Mouse (Mus musculus) kidney, adult 18-20 months (tissue): ENCODE results near the gene Zbtb11.
A peak's percentile ranks its signal among the peaks of the same experiment; 100 is the strongest.
"Not testable (repeated sequence)": the region's sequence is repeated elsewhere in the genome, so short reads cannot be mapped to it uniquely, and the experiment has no call there.

Source experiments
- DNase-seq: peaks from one replicate; pipeline ENCODE4 v3.0.0; 2021

Gene Zbtb11

DNA sequence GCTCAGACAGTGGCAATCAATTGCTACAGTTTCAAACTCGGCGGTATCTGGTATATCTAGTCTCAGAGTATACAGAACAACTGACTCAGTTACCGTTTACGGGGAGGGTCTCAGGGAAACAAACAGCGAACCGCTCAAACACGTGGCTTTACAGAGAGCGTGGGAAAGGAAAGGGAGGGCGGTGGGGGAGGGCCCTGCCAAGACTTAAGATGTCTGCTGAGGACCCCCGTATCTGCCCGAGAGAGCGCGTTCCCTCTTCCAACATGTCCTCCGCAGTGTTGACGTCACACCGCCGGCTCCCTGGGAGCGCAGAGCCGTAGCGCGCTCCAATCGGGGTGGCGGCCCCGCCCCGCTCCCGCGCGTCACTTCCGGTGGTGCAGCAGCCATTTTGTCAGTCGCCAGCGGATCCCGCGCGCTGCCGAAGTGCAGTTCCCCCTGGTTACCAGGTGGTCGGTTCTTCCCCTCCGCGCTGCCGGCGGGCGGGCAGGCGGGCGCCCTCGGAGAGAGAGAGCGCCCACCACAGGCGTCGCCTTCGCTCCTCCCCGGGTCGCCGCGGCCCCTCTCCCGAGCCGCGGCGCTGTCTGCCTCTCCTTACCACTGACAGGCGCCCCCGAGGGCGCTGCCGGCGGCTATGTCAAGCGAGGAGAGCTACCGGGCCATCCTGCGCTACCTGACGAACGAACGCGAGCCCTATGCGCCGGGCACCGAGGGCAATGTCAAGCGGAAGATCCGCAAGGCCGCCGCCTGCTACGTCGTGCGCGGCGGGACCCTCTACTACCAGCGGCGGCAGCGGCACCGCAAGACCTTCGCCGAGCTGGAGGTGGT, at the start of gene Zbtb11:
Gene Zbtb11, plus strand, starts transcription at position 453 of the 825 bp plus-strand sequence.
- peak; percentile 99 for DNase-seq

DNA sequence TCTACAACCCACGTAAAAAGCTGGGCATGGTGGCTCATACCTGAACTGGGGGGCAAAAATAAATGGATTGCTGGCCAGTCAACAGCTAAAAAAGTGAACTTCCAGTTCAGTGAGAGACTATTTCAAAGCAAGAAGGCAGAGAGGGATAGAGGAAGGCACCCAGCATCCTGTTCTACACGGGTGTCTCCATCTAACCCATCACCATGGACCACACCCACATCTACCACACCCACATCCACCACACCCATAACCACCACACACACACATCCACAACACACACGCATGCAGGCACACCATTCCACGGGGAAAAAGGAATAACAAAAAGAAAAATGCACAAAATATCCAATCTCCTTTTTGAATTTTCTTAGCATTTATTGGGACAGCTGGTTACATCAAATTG, 49.7 kb upstream of the Zbtb11 start:
- DNase-seq, result no peak

DNA sequence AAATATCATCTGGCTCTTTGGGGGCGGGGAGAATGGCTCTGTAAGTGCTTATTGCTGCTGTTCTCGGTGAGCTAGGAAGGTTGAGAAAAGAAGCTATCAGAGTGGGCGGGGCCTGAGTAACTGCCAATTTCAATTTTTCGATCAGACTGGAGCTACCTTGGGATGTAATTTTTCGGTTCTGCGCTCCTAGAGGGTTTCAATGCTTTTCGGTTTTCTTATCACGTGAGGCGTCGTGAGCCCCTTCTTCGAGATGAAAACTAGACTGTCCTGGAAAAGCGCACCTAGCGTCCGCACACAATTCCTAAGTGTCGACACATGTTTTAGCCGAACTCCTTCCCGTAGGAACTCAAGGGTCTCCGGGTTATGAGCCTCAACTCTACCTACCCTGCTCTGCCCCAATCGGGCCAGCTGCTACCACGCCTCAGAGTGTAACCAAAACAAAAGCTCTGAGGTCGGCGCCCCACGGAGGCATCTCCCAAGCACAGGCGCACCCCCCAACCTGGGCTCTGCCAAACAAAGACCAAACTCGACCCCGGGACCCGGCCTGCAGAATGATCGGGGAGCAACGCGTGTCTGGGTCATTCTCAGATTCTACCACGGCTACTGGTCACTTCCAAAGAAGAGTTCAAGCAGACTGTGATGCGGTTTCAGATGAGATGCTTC, 39.9 kb upstream of the Zbtb11 start:
- DNase-seq, result no peak

DNA sequence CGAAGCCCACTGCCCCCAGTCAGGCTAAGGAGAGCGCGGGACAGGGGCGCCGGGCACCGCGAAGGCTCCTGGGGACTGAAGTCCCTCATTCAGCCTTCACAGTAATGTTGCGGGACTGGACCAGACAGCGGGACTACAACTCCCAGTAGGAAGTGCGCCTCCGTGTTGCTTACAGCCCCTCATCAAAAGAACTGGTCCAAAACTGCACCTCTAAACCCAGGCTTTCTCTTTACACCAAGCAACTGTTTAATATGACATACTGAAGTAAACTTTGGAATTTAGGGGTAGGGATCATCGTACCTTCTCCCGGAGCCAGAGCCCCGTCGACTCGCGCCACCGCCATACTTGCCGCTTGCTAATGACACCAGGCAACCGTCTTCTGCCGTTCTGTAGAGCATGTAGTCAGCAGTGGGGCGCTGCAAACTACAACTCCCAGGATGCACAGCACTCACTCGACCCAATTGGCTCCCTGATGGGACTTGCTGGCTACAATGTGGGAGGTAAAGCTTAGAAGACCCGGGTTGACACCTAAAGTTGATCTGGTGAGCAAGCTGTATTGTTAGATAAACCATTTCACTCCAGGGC, 39.1 kb upstream of the Zbtb11 start, which contains the start of gene Cep97:
Gene Cep97, minus strand, starts transcription at position 403 of the 585 bp plus-strand sequence.
- DNase-seq, result peak; percentile 94

DNA sequence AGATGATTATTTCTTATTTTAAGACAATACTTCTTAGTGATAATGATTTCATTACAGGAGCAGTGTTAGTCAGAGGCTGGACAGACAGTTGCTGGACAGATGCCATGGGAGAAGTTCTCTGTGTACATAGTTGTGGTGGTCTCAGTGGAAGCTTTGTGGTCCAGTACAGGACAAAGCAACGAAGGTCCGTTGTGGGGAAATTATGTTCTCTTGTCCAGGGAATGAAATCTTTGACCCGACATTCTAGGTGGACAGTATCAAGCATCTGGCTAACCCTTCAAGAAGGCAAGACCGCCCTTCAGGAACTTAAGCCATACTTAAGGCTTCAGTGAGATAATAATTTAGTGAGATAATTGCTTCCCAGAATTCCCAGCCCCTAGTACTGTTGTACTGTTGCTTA, 34.9 kb upstream of the Zbtb11 start:
- DNase-seq, result no peak

DNA sequence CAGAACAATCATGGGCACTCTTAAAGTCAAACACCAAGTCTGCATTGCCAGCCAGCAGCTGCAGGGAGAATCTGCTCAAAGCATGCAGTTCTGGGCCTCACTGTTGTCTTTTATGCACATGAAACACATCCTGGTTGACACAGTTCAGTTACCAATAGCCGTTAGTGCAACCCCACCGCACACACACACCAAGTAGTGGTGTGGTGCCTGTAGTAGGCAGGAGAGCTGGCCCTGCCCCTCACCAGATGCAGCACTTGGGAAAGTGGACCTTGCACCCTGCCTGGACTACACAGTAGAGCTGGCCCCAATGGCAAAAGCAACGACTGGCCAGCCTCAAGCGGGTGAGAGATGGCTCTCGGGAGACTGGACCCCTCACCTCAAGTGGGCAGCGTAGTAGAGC, 34.0 kb upstream of the Zbtb11 start:
- no peak for DNase-seq

DNA sequence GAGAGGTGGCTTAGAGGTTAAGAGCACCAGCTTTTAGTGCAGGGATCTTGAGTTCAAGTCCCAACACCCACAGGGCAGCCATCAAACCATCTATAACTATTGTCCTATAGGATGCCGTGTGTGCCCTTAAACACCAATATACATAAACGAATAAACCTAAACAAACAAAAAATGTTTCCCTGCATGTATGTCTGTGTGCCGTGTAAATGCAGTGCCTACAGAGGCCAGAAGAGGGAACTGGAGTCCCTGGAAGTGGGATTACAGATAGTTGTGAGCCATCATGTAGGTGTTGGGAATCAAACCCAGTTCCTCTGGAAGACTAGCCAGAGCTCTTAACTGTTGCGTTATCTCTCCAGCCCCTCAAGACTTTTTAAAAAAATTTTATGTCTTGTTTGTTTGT, 32.9 kb upstream of the Zbtb11 start:
- DNase-seq, result no peak

DNA sequence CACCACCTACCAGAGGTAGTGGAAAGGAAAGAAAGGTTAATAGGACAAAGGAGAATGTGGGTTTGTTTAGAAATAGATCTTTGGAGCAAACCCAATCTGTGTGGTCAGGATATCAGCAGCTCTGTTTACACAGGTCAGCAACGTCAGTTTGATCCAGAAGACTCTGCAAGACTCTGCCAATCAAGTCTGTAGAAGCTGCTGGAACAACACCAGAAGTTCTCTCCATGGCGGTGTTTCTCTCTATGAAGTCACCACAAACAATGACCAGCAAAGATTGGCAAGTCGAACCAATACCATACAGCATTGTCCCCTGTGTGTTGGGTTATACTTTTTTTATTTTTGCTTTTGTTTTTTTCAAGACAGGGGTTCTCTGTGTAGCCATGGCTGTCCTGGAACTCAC, 26.4 kb upstream of the Zbtb11 start:
- DNase-seq, result no peak

DNA sequence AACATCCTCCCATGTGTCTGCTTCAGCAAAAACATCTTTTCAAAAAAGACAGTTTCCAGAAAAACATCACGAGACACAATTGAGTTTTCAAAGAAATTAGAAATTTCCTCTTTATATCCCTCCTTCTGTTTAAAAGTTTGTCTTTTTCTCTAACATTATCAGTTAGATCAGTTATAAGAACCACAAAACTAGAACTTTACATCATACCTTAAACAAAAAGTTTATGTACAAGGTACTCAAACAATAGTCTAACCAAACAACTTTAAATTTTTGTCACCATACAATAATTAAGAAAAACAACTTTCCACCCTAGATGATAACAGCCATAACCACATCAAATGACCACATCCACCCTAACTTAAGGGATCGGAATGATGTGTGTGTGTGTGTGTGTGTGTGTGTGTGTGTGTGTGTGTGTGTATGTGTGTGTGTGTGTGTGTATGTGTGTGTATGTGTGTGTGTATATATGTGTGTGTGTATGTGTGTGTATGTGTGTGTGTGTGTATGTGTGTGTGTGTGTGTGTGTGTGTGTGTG, 25.7 kb upstream of the Zbtb11 start:
- DNase-seq, result not testable (repeated sequence)

DNA sequence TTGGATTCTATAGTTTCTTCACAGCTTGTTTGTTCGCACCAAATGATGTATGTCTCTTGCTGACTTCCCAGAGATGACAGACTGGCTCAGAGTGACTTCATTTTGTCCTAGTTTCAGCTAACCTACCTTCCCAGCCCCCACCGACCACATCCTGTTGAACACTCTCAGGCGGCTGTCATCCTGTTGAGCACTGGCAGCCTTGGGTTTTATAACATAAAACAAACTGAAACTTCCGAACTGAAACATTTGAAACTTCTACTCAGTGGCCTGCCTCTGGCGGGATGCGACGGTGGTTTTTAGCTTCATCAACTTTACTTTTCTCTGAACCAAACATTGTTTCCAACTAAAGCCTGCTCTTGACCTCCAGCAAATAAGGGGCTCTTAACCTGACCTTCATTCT, 24.7 kb upstream of the Zbtb11 start:
- DNase-seq, result no peak

DNA sequence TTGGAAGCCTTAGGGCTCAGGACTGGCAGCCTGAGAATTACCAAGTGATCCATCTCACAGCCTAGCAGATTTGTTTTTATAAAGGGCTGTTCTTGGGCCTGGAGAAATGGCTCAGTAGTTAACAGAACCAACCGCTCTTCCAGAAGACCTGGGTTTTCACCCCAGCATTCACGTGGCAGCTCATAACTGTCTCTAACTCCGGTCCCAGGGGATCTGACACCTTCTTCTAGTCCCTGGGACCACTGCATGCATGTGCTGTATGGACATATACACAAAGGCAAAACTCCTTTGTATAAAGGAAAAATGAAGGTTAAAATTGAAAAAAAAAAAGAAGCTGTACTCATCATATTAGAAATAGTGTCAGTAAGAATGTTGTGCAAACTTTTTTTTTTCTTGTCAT, 23.2 kb upstream of the Zbtb11 start:
- DNase-seq, result no peak

DNA sequence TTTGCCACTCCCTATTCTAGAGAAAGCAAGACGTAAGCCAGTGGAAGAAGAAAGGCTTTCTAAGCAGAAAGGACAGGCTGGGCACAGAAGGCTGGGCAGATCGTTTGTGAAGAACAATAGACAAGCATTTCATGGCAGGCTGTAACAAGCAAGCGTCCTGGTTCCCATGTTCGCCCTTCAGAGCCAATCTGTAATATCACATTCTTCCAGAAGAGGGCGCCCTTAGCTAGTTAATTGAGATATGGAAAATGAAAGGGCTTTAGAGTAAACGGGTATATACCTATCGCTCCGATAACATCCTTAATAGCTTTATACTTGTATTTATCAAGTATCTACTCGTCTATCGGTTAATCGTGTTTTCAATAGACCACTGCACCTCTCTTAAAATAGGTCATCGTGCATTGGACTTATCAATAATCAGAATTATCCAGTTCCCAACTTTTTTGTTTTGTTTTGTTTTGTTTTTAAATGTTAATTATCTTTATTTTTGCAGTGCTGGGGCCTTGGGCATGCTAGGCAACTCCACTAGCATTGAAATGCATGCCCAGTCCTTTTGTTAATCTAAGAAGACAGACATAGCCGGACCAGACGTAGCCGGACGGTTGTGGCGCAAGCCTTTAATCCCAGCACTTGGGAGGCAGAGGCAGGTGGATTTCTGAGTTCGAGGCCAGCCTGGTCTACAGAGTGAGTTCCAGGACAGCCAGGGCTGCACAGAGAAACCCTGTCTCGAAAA, 22.6 kb upstream of the Zbtb11 start:
- DNase-seq, result peak; percentile 68

DNA sequence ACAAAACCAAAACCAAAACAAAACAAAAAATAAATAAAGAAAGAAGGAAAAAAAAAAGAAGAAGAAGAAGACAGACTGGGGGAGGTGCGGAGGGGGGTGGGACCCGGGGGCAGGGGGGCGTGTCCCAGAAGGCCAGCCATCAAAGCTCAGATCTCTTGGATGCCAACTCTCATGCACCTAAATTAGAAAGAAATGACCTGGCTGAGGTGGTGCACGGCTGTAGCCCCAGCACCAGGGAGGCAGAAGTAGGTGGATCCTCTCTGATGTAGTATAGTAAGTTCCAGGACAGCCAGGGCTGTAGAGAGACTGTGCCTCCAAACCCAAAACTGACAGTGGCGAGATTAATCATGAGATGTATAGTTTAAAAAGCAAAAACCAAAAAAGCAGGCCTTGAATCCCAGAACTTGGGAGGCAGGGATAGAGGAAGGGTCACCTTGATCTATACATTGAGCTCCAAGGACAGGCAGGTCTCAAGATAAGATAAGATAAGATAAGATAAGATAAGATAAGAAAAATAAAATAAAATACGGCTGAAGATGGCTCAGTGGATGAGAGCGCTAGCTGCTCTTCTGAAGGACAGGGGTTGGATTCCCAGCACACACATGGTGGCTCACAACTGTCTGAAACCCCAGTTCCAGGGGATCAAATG, 21.9 kb upstream of the Zbtb11 start:
- no peak for DNase-seq

DNA sequence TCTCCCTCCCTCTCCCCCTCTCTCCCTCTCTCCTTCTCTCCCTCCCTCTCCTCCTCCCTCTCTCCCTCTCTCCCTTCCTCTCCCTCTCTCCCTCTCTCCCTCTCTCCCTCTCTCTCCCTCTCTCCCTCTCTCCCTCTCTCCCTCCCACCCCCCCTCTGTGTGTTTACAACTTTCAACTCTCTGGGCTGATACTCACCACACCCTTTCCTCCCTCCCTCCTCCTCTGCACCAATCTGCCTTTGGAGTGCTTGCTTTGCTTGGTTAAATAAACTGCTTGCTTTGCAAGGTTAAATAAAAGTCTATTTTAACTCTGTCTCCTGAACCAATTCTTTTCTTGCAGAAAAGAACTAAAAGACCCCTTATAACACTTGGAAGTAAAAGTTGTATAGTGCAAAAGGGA, 20.9 kb upstream of the Zbtb11 start:
- no peak for DNase-seq

DNA sequence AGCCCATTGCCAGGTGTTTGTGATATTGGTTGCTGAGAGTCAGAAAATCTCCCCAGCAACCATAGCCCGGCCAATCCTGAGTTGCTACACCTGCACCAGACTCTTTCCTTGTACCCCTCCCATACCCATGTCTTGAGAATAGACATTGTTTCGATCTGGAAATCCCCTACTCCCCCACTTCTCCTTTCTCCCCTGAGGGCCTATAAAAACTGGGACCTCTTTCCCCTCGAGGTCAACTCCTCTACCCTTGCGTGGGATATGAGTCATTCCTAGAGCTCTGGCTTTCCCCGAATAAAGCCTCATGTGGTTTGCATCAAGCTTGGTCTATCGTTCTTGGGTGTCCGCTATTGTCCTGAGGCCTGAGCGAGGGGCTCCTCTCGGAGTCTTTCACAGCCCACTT, 19.5 kb upstream of the Zbtb11 start:
- not testable (repeated sequence) for DNase-seq

DNA sequence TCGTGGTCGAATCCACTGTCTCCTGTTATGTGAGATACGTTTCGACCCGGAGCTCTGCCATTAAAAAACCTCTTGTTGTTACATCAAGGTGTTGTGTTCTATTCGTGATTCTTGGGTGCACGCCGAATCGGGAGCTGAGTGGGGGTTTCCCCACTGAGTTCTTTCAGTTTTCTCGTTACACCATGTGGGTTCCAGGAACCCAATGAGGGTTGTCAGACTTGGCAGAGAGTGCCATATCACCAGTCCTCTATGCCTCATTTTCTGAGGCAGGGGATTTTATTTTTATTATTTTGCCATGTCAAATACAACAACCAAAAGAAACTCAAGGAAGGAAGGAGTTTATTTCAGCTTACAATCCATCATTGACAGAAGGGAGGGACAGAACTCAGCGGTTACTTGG, 10.6 kb upstream of the Zbtb11 start:
- not testable (repeated sequence) for DNase-seq

DNA sequence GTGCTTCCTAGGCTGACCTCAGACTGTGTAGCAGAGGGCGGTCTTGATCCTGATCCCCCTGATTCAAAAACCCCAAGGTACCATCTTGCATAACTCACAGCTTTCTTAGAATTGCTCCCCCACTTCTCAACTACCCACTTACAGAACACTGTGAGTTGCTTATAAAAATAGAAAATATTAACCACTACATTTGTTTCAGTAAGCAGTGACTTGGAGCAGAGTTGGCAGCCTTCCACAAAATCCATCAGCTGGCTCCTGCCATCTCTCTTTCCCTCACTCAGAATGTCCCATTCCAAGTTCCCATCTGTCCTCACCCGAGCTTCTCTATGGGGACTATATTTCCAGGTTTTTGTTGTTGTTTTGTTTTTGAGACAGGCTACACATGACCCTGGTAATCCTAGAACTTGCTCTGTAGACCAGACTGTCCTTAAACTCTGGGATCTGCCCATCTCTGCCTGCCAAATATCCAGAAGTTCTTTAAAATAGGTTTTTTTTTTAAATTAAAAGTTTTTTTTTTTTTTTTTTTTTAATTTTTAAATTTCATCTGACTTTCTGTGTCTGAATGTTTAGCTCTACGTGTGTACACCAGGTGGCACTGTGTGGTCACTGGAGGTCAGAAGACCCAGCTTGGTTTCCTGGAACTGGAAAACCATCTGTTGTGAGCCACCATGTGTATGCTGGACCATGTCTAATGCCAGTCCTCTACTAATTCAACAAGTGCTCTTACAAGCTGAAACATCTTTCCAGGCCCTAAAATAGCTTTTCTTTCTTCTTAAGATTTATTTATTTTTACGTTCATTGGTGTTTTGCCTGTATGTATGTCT, 9.3 kb upstream of the Zbtb11 start:
- no peak for DNase-seq

DNA sequence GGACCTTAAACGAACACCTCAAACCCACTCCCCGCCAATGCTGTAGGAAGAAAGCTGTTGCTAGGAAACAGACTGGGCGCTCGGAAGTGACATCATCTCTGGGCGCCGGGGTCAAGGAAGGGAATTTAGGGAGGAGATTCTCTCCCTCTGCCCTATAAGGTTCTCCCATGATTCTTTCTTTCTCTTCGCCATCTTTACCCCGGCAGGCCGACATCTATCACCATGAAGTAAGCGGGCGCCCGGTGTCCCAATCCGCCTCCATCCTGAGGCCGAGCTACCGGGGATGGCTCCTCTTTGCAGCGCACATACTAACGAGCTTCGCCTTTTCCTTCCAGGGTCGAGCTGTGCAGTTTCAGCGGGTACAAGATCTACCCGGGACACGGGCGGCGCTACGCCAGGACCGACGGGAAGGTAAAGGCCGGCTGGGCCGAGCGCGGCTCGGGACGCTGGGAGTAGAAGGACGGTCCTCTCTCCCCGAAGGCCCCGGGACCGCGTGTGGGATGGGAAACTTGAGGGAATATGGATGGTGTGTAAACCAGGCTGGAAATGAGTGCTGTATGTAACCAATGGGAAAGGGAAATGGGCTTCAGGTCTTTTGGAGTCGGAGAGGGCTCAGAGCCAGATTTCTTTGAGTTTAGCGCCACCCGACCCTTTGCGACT, 7.3 kb upstream of the Zbtb11 start, which contains the start of gene Rpl24:
Gene Rpl24, plus strand, starts transcription at position 64 of the 660 bp plus-strand sequence.
- peak; percentile 97 for DNase-seq

DNA sequence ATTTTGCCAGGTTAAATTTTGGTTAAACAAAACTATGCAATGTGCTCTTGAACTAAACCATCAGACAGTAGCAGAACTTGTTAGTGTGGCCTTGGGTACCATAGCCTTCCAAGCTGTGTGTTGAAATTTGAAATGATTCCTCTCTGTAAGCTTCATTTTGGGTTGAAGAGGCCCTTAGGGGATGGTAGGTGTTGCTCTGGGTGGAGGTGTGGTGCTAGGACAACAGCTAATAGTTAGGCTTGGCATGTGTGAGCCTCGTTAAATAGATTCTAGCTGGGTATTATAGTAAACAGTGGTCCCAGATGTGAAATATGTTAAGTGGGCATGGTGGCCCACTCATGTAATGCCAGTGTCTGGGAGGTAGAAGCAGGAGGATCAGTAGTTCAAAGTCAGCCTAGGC, 6.5 kb upstream of the Zbtb11 start:
- DNase-seq, result no peak

DNA sequence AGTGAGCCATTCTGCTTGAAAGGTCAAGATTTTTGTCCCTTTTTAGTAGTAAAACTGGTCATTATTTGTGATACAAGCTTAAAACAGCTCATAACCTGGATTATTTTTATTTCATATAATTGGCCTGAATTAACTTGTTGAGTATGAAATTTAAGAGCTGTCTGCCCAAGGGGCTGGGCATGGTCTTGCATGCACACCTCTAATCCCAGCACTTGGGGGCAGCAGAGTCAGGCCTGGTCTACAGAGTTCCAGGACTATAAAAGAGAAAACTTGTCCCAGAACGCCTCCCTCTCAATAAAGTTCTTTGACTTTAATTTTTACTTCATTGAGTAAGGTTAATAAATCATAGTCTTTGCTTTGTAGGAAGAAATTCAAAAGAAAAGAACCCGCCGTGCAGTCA, 4.5 kb upstream of the Zbtb11 start:
- DNase-seq, result peak; percentile 38

DNA sequence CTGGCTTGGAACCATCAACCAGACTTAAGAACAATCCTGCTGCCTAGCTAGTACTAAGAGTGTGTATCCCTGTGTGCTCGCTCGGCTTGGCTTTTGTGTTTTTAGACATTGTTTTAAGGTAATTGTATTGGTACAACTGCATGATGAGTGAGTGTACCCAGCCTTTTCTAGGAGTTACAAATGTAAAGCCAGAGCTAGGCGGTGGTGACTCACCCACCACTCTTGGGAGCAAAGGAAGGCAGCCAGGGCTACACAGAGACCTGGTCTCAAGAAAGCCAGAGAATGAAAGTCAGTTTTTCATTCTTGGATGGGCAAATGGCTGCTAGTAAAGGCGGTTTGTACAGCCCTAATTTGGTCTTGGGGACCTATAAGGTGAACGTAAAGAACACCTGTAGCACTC, 3.3 kb upstream of the Zbtb11 start:
- no peak for DNase-seq
